Mouse (Mus musculus): ENCODE measurements at regions not wholly inside any gene's neighbourhood (a gene's known extent, or its start where the extent isn't known, plus 50 kb on each side); places are given as distances from the start of the nearest gene placed in this dataset.
"Not testable (repeated sequence)": the region's sequence is repeated elsewhere in the genome, so short reads cannot be mapped to it uniquely, and the experiment has no call there.

DNA sequence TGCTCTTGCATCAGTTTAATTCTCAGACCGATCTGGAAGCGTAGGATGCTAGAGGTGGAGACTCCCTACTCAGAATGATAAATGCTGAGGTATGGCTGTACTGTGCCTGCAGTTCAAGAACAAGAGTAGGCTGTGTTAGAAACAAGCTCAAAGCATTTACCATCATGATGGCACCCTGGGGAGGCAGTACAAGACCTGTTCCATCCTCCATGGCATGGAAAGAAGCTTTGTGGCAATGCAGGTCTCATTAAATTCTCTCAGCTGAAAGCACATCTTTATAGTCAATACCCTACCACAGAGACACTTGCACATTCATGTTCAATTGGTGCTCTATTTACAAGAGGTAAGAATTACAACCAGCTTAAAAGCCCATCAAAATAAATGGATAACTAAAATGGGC, 209.5 kb downstream of the Tbl1xr1 start:
- POLR2A ChIA-PET, result no interaction called here

GRCm38 (mm10) chr3:22293466-22293865, 217.0 kb downstream of the Tbl1xr1 start:
- ChIA-PET POLR2A (no interaction called here), CTCF (no interaction called here)

More for the DNA sequence above, 209.5 kb downstream of the Tbl1xr1 start:
- CTCF ChIA-PET, result no interaction called here

- CTCF ChIA-PET, result not testable (repeated sequence)
- POLR2A ChIA-PET, result interaction anchor here in 1 of 4 experiments (0.5 kb wide), 1 partner anchor 93 kb away, joined by 3 read pairs; no protein-coding TSS in a partner anchor
These were observed 217.6 kb downstream of the Tbl1xr1 start for GRCm38 (mm10) chr3:22294081-22294480.

DNA sequence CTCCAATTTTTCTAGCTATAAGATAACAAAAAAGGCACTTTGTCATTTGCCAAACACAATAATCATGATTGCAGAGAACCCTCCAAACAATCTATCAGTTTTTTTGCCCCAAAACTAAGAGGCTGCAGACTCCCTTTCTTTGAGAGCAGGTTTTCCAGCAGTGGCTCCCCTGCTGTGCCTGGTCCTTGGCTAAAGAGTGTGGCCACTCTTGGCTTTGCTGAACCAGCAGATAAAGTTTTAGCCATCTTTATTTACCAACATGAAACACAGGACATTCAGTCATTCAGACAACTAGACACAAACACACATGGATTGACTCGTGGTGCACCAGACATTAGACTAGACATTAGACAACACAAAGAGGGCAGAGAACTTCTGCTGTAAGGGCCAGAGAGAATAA, 220.5 kb downstream of the Tbl1xr1 start:
- CTCF ChIA-PET, result not testable (repeated sequence)
- POLR2A ChIA-PET, result interaction anchor here in 2 of 4 experiments (1.2 to 1.6 kb wide), 3 partner anchors 221 to 222 kb away, joined by 4 to 13 read pairs (median 9); partner anchors contain the start of gene Tbl1xr1 (in 1 of the 2)

DNA sequence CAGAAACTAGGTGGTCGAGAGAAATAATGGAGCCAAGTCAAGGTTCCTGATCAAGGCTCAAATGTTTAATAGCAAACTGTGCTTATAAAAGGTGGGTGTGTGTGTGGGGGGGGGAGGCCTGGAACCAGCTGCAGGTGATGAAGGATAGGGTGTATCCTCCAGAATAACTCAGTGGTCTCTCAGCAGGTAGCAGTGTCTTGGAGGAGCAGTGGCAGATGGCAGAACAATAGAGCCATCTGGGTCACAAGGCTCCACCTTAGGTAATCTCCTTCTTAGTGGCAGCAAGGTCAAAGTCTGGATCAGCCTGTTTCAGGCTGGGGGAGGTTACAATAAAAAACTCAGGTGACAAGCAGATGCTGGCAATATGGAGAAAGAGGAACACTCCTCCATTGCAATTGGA, 221.4 kb downstream of the Tbl1xr1 start:
- POLR2A ChIA-PET, result interaction anchor here in 2 of 4 experiments (0.6 to 1.6 kb wide), 5 partner anchors 138 to 273 kb away, joined by 3 to 13 read pairs (median 7); partner anchors contain the start of gene Tbl1xr1 (in 1 of the 2)
- CTCF ChIA-PET, result not testable (repeated sequence)

- CTCF ChIA-PET, result interaction anchor here in 1 of 4 experiments (0.6 kb wide), 1 partner anchor 168 kb away, joined by 3 read pairs; no protein-coding TSS in a partner anchor
- POLR2A ChIA-PET, result no interaction called here
These were observed 224.1 kb downstream of the Tbl1xr1 start for GRCm38 (mm10) chr3:22300553-22300952.

- ChIA-PET CTCF (interaction anchor here in 1 of 4 experiments (0.6 kb wide), 1 partner anchor 13 kb away, joined by 5 read pairs; no protein-coding TSS in a partner anchor), POLR2A (interaction anchor here in 1 of 4 experiments (0.6 kb wide), 1 partner anchor 348 kb away, joined by 4 read pairs; no protein-coding TSS in a partner anchor)
These were observed 225.6 kb downstream of the Tbl1xr1 start for GRCm38 (mm10) chr3:22301991-22302517.

DNA sequence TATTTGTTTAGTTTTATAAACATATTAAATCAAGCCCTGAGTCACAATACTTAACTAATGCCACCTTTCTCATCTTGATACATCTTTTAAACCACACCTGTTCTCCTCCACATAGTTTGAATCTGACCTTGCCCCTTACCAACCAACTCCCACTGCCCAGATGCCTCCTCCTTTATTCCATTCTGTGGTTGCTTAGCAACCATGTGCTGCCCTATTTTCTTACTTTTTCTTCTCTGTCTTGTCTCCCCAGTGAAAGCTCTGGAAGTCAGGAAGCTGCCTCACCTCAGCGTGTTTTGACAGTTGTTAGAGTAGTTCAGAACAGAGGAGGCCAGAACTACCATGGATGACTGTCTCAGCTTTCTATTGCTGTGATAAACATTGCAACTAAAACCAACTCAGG, 227.7 kb downstream of the Tbl1xr1 start:
- ChIA-PET POLR2A (no interaction called here), CTCF (no interaction called here)

DNA sequence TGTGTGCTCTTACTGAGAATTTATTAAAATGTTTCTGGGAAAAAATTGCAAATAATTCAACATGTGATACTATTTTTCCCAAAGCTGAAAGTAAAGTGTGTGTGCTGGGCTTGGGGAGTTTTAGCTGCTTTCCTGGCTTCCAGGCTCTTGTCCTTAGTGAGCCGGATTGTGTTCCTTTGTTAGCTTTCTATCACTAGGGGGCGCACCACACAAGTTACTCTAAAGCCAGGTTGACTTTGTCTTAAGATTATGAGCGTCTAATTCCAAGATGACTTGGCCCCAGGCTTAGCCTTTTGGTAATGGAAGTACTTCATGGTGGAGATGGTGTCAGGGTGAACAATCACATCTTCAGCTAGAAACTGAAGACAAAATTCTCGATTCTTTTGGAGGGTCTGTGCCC, 230.2 kb downstream of the Tbl1xr1 start:
- ChIA-PET CTCF (interaction anchor here in 1 of 4 experiments (1.2 kb wide), 1 partner anchor 341 kb away, joined by 3 read pairs; no protein-coding TSS in a partner anchor), POLR2A (no interaction called here)

DNA sequence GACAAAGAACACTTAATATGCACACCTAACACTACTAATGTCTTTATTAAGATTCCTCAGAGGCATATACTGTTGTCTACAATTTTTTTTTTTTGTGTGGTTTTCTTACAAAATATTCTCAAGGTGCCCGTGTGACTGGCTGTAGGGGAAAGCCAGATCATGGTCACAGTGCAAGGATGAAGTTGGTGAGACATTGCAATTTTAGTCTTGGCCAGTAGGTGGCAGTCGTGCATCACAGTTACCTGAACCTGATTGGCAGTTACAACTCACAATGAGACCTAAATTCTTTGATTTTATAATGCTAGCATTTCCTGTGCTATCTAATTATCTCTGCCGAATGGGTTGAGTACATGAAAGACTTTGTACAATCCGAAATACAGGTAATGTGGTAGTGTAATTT, 232.5 kb downstream of the Tbl1xr1 start:
- POLR2A ChIA-PET, result no interaction called here
- CTCF ChIA-PET, result no interaction called here

GRCm38 (mm10) chr3:22316466-22317185, 240.2 kb downstream of the Tbl1xr1 start:
- ChIA-PET POLR2A (no interaction called here), CTCF (no interaction called here)

GRCm38 (mm10) chr3:22320425-22320824, 244.0 kb downstream of the Tbl1xr1 start:
- CTCF ChIA-PET, result interaction anchor here in 1 of 4 experiments (0.6 kb wide), 1 partner anchor 10 kb away, joined by 7 read pairs; no protein-coding TSS in a partner anchor

GRCm38 (mm10) chr3:22331240-22331639, 254.8 kb downstream of the Tbl1xr1 start:
- POLR2A ChIA-PET, result no interaction called here

More at GRCm38 (mm10) chr3:22320425-22320824, 244.0 kb downstream of the Tbl1xr1 start:
- POLR2A ChIA-PET, result not testable (repeated sequence)

More at GRCm38 (mm10) chr3:22331240-22331639, 254.8 kb downstream of the Tbl1xr1 start:
- CTCF ChIA-PET, result no interaction called here
